Mouse (Mus musculus) intestine, postnatal 0 days (tissue): Measurements from ENCODE around the gene Txndc16. TPM values are rescaled to one million over a fixed set of nuclear protein-coding genes. Genes with fewer than 3 reads are reported as not detected.

Source experiments
- ATAC-seq: fragments of 200-750 bp; cut with Nextera tagmentation; 2 replicates; pipeline ENCODE4 v1.8.0; 2017; ENCODE audit warnings: mild to moderate bottlenecking, moderate TSS enrichment, moderate library complexity
- H3K27ac ChIP-seq: fragments of 300-500 bp; sonication (generic); 2 replicates; pipeline ENCODE4 v1.5.1; 2014; ENCODE audit warnings: mild to moderate bottlenecking, low read depth, low read length, moderate library complexity
- H3K27me3 ChIP-seq: fragments of 300-500 bp; sonication (generic); replicated peaks from 2 replicates; pipeline ENCODE4 v1.6.1; 2014; ENCODE audit warnings: low read length, mixed read lengths; ENCODE audit not compliant: control insufficient read depth, insufficient read depth
- H3K36me3 ChIP-seq: fragments of 300-500 bp; sonication (generic); 2 replicates; pipeline ENCODE4 v1.6.1; 2014; ENCODE audit warnings: mild to moderate bottlenecking, moderate library complexity; ENCODE audit not compliant: control insufficient read depth, insufficient read depth
- H3K4me1 ChIP-seq: fragments of 300-500 bp; sonication (generic); replicated peaks from 2 replicates; pipeline ENCODE4 v1.6.1; 2014; ENCODE audit warnings: antibody characterized with exemption, low read length, mixed read lengths; ENCODE audit not compliant: control insufficient read depth, insufficient read depth
- H3K4me2 ChIP-seq: fragments of 300-500 bp; sonication (generic); replicated peaks from 2 replicates; pipeline ENCODE4 v1.6.1; 2014; ENCODE audit warnings: low read depth, mild to moderate bottlenecking, moderate library complexity
- H3K4me3 ChIP-seq: fragments of 300-500 bp; sonication (generic); 2 replicates; pipeline ENCODE4 v1.5.1; 2014; ENCODE audit warnings: low read depth, low read length
- H3K9ac ChIP-seq: fragments of 300-500 bp; sonication (generic); 2 replicates; pipeline ENCODE4 v1.6.1; 2014; ENCODE audit warnings: mild to moderate bottlenecking, low read depth, low read length
- H3K9me3 ChIP-seq: fragments of 300-500 bp; sonication (generic); 2 replicates; pipeline ENCODE4 v1.6.1; 2016; ENCODE audit warnings: mixed run types; ENCODE audit not compliant: control insufficient read depth
- CTCF ChIP-seq: sonication (generic); IDR thresholded peaks from 2 replicates; pipeline ENCODE4 v1.5.1; 2016; ENCODE audit warnings: low read depth, mild to moderate bottlenecking, control low read depth, antibody characterized with exemption, moderate library complexity
- WGBS: fragments of 180-500 bp; shearing (Covaris S2); extraction: QIAGEN DNeasy Blood & Tissue Kit; methylation state at CpG from one replicate; pipeline ENCODE4 v1.1.7; 2014; 5-methylcytosine and 5-hydroxymethylcytosine counted together
- polyA plus RNA-seq: library from polyadenylated mRNA; unstranded; fragments of >200 nt; fragmentation: Nextera tagmentation; extraction: Ambion mirVana; gene quantifications from 2 replicates; pipeline ENCODE4 v1.2.1, GENCODE M21; 2015

Txndc16 gene
- 4.2 and 5.2 TPM in 2 replicates for polyA plus RNA-seq

- H3K4me2 ChIP-seq: peak within 1 kb of the TSS; percentile 100
- H3K27me3 ChIP-seq: no peaks in the 10 kb centered on the region
- H3K36me3 ChIP-seq: no peaks in the 10 kb centered on the region
- peak within 1 kb of the TSS; percentile 80 for H3K27ac ChIP-seq
- no peaks in the 10 kb centered on the region for H3K4me1 ChIP-seq
- peak within 1 kb of the TSS; percentile 80 for H3K9ac ChIP-seq
- ATAC-seq: peak; percentile 28
- 0 out of 2 replicates have a peak, but pooled peaks have one; percentile 7 for TF ChIP-seq CTCF
- H3K4me3 ChIP-seq: peak within 1 kb of the TSS; percentile 76
- no peaks in the 10 kb centered on the region for H3K9me3 ChIP-seq
- under 1% methylated on average over 56 of the region's 59 CpGs for WGBS
Observed at GRCm38 (mm10) chr14:45220090-45220956, at the start of gene Txndc16. TSS of gene Txndc16 (minus strand) at chr14:45220328.

GRCm38 (mm10) chr14:45263831-45264592 is 43.9 kb upstream of the Txndc16 start:
- Histone ChIP-seq H3K4me1 (no peaks in the 10 kb centered on the region), H3K4me3 (no peak overlapping the region), H3K9ac (no peak overlapping the region), H3K4me2 (no peak overlapping the region), H3K9me3 (no peaks in the 10 kb centered on the region), H3K27ac (no peak overlapping the region), H3K27me3 (no peaks in the 10 kb centered on the region), H3K36me3 (no peaks in the 10 kb centered on the region)
- no peak for ATAC-seq
- 75% methylated on average over 3 of the region's 3 CpGs for WGBS
- no peak for TF ChIP-seq CTCF

GRCm38 (mm10) chr14:45251548-45252076 is 31.5 kb upstream of the Txndc16 start:
- no peak for ATAC-seq
- 88% methylated on average over 4 of the region's 4 CpGs for WGBS
- Histone ChIP-seq H3K9ac (no peak overlapping the region), H3K4me2 (no peak overlapping the region), H3K4me3 (no peak overlapping the region), H3K4me1 (no peaks in the 10 kb centered on the region), H3K9me3 (no peaks in the 10 kb centered on the region), H3K36me3 (no peaks in the 10 kb centered on the region), H3K27me3 (no peaks in the 10 kb centered on the region), H3K27ac (no peak overlapping the region)
- no peak for TF ChIP-seq CTCF

- 55% methylated on average over 1 of the region's 1 CpGs for WGBS
- H3K4me1 ChIP-seq: no peaks in the 10 kb centered on the region
- no peak overlapping the region for H3K9ac ChIP-seq
- no peak overlapping the region for H3K27ac ChIP-seq
- no peak overlapping the region for H3K4me3 ChIP-seq
- TF ChIP-seq CTCF: peak; percentile 67
- H3K4me2 ChIP-seq: no peak overlapping the region
- H3K9me3 ChIP-seq: no peaks in the 10 kb centered on the region
- H3K36me3 ChIP-seq: no peaks in the 10 kb centered on the region
- no peaks in the 10 kb centered on the region for H3K27me3 ChIP-seq
- no peak for ATAC-seq
Observed at GRCm38 (mm10) chr14:45241613-45242012, 21.5 kb upstream of the Txndc16 start.

- TF ChIP-seq CTCF: no peak
- 89% methylated on average over 2 of the region's 2 CpGs for WGBS
- no peak overlapping the region for H3K9ac ChIP-seq
- no peak for ATAC-seq
- no peaks in the 10 kb centered on the region for H3K27me3 ChIP-seq
- H3K27ac ChIP-seq: no peak overlapping the region
- H3K4me1 ChIP-seq: no peaks in the 10 kb centered on the region
- no peaks in the 10 kb centered on the region for H3K36me3 ChIP-seq
- no peak overlapping the region for H3K4me3 ChIP-seq
- H3K4me2 ChIP-seq: no peak overlapping the region
- H3K9me3 ChIP-seq: no peaks in the 10 kb centered on the region
Observed at GRCm38 (mm10) chr14:45239042-45239441, 18.9 kb upstream of the Txndc16 start.
